Mouse (Mus musculus): Measurements from ENCODE around the gene Safb2.
"Not testable (repeated sequence)": the region's sequence is repeated elsewhere in the genome, so short reads cannot be mapped to it uniquely, and the experiment has no call there.

The Safb2 gene

GRCm38 (mm10) chr17:56584257-56585130 lies at the start of gene Safb2, which contains the start of gene Safb:
Safb2 (minus strand) TSS chr17:56584585.
Safb (plus strand) TSS chr17:56584825.
- DNase-seq = peak; percentile 99

- no peak for DNase-seq
These were observed 49.6 kb upstream of the Safb2 start for GRCm38 (mm10) chr17:56634023-56634422.

DNA sequence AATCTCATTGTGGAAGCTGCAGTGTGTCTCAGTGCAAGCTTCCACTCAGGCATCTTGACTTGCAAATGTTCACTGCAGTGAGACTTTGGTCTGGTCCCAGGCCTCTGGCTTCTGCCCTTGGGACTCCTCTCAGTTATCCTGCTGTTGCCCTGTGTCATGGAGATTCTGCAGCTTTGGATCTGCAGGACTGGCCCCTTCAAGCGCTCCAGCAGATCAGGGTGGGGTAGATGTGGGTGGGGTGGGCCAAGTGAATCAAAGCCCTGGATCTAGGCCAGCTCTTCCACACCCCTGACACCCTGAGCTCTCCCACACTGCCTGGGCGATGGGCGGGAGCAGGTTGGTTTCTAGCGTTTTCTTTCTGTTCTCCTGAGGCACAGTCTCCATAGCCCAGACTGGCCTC lies 47.4 kb upstream of the Safb2 start:
- DNase-seq = no peak

DNA sequence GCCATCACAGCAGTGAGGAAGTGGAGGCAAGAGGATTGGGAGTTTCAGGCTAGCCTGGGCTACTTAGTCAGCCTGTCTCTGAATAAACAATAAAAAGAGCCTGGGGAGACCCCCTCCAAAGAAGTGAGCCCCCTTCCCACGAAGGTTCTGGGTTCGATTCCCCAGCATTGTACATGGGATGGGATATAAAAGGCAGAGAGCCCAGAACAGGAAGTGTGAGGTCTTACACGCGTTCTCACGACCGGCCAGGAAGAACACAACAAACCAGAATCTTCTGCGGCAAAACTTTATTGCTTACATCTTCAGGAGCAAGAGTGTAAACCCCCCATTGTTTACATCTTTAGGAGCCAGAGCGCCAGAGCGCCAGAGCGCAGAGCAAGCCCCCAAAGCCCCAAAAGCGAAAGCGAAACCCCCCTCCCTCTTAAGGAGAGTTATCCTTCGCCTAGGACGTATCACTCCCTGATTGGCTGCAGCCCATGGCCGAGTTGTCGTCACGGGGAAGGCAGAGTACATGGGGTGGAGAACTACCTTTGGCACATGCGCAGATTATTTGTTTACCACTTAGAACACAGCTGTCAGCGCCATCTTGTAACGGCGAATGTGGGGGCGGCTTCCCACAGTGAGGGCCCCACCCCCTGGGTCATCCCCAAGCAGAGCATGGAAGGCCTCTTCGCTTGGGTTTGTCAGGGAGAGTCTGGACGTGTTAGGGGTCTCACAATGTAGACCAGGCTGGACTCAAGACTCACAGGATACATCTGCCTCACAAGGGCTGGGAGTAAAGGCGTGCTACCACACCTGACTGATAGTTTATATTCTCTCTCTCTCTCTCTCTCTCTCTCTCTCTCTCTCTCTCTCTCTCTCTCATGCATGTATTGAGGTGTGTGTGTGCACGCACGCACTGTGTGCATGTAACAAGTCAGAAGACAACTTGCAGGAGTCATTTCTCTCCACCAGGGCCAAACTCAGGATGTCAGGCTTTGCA lies 45.7 kb upstream of the Safb2 start:
- DNase-seq = not testable (repeated sequence)

DNA sequence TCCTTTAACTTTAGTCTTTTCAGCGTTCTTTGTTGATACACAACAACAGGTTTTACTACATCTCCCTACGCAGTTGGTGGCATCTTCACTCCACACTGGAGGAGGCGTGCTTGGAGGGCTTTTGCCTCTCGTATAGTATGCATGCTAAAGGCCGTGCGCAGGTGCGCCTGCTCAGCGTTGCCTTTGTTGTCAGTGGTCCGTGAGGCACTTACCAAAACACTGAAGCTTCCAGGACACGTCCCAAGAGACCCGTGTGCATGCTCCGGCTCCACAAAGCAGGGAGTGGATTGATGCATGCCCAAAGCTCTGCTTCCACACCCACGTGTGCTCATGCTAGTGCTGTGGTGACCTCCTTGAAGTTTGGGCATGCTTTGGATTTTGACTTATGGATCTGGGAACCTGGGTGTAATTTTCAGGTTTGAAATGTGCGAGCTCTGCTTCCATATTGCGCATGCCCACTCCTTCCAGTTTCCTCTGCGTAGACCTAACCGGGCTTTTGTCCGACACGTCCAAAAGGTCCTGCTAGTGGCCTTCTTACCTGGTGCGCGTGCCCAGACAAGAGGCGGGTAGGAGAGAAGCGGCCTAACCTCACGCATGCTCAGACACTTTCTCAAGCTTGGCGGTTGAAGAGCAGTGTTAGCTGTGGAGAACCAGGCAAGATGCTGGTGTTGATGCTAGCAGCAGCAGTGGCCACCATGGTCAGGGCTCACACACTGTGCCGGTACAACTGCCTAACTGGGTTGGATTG lies 43.3 kb upstream of the Safb2 start, which contains the start of gene Catsperd:
TSS of gene Catsperd (plus strand) at position 614 of the 748 bp plus-strand sequence.
- DNase-seq = peak; percentile 73

DNA sequence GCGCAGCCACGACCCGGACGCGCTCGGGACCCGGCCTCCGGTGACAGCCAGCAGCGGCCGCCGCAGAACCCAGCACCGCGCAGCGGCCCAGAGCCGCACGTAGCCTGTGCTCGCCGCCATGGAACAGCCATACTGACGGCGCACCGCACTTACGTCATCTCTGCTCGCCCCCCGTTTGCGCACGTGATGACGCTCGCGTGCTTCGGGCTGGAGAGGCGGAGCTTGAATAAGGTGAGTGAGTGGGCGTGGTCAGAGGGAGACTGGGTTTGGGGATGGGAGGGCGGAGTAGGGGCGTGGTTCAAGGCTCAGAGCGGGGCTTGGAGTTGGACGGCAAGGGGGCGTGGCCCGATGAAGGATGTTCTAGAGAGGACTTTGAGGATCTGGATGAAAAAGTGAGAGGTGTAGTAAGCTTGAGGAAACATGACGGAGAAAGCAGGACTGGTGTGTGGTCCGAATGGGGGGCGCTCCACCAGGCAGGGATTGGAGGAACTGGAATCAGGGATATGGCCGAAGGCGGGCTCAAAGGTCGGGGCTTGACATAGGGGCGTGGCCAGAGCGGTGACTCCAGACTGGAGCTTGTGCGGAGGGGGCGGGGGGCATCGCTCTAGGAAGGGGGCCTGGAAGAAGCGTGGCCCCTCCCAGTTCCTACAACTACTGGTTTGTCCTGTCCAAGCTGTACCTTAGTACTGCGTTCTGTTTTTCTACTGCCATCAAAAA lies 42.5 kb upstream of the Safb2 start, which contains the start of gene Lonp1:
TSS of gene Lonp1 (minus strand) at position 134 of the 717 bp plus-strand sequence.
- peak; percentile 98 for DNase-seq

DNA sequence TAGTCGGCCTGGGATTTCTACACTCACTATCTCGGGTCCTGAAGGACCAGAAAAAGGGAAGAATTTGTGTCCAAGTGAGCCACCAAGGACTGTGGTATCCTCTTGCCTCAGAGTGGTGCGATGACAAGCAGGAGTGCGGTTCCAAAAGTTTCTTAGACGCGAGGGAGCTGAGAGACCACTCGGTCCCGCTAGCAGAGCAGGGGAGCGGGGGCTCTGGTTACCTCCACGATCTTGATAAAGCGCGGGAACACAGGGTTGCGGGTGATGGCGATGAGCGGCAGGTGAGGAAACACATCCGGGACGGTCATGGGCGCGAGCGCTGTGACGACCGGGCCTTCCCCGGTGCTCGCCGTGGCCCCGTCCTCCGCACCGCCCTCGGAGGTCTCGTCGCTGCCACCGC lies 41.9 kb upstream of the Safb2 start:
- no peak for DNase-seq

- DNase-seq = no peak
These were observed 41.1 kb upstream of the Safb2 start for GRCm38 (mm10) chr17:56625495-56625894.

GRCm38 (mm10) chr17:56617628-56618027 lies 33.2 kb upstream of the Safb2 start:
- no peak for DNase-seq

DNA sequence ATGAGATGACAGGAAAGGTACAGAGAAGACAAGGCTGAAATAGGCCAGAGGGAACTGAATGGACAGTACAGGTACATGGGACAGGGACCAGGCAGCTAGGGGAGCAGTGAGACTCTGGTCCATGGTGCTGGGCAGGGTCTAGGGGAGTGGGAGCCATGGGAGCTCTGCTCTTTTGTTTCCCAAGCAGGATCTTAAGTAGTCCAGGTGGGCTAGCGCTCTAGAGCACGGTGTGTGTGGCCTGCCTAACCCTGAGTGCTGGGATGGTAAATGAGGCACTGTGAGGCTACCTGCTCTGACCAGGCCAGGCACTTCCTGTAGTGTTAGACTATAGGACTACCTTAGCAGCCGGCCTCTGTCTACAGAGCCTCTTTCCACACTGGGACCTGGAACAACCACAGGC lies 32.3 kb upstream of the Safb2 start:
- DNase-seq = no peak

DNA sequence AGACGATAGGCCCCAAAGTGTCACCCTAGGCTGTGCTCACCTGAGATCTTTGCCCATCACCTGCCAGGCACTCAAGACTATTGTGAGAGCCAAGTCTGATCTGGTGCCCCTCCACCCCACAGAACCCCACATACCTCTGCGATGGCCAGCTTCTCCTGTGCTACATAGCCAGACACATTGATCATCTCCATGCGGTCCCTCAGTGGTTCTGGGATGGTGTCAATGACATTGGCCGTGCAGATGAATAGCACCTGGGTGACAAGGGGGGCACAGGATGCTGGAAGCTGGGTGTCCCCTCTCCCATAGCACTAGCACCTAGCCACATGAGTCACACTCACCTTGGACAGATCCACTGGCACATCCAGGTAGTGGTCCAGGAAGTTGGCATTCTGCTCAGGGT lies 31.4 kb upstream of the Safb2 start:
- DNase-seq = no peak

GRCm38 (mm10) chr17:56615136-56615784 lies 30.9 kb upstream of the Safb2 start:
- no peak for DNase-seq

DNA sequence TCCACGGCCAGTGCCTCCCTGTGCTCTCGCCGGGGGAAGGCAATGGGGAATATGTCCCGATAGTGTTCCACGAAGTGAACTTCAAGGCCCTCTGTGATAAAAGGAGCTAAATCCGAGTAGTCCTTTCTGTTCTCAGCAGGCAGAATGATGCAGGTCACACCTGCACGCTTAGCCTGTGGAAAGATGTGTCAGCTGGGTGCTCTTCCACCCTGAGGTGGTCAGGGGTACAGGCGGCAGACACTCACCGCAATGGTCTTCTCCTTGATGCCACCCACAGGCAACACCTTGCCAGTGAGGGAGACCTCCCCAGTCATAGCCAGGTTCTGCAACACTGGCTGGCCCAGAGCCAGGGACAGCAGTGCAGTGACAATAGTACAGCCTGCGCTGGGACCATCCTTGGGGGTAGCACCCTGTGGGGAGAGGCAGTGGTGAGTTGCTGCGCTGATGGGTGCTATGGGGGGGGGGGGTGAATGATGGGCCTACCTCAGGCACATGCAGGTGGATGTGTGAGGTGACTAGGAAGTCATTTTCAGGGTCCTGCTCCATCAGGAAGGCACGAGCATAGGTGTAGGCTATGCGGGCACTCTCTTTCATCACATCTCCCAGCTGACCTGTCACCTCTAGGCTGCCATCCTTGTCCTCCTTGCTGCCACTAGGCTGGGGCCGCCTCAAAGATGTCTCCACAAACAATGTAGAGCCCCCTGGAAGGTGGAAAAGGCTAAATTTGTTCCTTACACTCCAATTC lies 30.2 kb upstream of the Safb2 start:
- DNase-seq = peak; percentile 37

- DNase-seq = peak; percentile 35
These were observed 29.5 kb upstream of the Safb2 start for GRCm38 (mm10) chr17:56613893-56614292.

- peak; percentile 96 for DNase-seq
These were observed 29.0 kb upstream of the Safb2 start, which contains the start of gene Rpl36 for GRCm38 (mm10) chr17:56613236-56613844. Rpl36 (plus strand) TSS chr17:56613416.

- not testable (repeated sequence) for DNase-seq
These were observed 28.2 kb upstream of the Safb2 start for GRCm38 (mm10) chr17:56612565-56612939.

DNA sequence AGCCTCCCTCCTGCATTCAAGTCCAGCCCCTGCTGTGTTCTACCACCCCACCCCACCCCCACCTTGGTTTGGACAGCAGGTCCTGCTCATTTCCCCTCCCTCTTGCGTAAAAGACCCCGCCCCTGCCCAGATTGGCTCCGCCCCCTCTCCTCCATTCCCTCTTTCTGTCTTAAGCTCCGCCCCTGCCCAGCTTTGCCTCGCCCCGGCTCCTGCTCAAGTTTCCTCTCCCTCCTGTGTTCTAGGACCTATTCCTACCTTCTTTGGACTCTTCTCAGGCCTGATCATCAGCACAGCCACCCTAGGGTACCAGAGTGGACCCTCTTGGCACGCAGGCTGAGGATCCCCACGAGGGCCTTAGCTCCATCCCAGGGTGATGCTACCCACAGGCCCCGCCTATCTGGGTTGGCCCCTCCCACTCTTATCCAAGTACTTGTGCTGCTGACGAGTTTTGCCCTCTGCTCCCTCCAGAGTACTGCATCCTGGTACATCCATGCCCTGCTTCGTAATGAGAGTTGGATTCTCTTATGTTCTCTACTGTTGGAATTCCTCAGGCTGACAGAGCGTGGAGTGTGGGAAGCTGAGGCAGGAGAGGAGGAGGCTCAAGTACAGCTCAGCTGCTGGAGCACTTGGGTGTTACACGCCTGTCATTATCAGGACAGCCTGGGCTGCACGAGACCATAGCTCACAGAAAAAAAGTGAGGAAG lies 27.6 kb upstream of the Safb2 start:
- peak; percentile 54 for DNase-seq

GRCm38 (mm10) chr17:56611323-56611722 lies 26.9 kb upstream of the Safb2 start:
- DNase-seq = no peak

DNA sequence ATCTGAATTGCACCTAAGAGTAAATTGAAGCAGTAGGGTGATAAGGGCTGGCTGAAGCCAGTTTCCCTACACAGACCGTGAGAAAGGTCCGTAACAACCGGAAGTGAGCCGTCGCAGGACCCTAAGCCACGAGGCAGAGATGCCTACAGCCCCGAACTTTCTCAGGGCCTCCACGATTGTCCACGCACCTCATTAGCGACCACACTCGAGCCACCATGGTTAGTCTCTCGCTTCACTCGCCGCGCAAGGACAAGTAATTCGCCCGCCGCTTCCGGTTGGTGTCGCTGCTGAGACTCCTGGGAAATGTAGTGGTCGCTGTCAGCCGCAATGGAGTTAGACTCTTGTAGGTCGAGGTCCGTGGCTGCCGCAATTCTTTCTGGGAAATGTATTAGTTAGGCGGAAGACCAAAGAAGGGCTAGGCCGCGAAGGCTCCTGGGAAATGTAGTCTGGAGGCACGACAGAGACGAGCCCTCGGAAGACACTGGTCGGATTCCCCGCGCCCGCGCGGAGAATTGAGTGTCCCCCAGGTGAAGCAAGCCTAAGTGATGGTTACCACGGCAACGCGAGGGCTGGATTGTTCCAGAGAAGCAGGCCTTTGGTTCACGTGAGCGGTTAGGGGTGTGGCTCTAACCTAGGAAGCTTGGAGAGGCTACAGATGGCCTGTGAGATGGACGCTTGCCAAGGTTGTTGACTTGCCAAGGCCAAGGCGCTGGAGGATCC lies 25.2 kb upstream of the Safb2 start, which contains the start of gene 2410015M20Rik:
TSS of gene 2410015M20Rik (minus strand) at position 320 of the 720 bp plus-strand sequence.
- peak; percentile 97 for DNase-seq

Measured in kidney, postnatal 14 days (tissue).